In the genomic region with DNA sequence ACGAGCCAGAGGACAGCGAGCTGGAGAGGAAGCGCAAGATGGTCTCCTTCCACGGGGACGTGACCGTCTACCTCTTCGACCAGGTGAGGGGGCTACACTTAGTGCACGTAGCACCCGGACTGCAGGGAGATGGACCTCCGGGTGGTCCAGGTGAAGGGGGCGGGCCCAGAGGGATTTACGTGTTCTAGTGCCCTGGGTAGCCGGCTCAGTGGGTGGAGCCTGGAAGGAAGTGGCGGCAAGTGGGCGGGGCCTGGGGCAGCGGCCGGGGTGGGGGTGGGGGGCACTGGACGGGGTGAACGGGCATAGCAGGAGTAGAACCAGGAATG, we compare ENCODE assay signal across 8 mouse cellular contexts. TPM values are rescaled to one million over a fixed set of nuclear protein-coding genes. Genes with fewer than 3 reads are reported as not detected.
DNase-seq lines count a peak whose midpoint lies in the region; ATAC-seq lines count a peak whose summit lies in the region.

No protein-coding gene starts in this region.

- peak overlapping the region; percentile 82 for H3K27ac ChIP-seq in heart, embryonic 10.5 days
- H3K27ac ChIP-seq in hindbrain, embryonic 11.5 days (ENCODE audit: low read depth, low read length): no peak overlapping the region
- H3K27ac ChIP-seq in limb, embryonic 15.5 days: no peak overlapping the region
- no peak overlapping the region for H3K27ac ChIP-seq in neural tube, embryonic 12.5 days

- H3K27me3 ChIP-seq in heart, embryonic 10.5 days (ENCODE audit: insufficient read depth, poor library complexity, severe bottlenecking): peaks cover 79% of the 10 kb centered on the region
- peaks cover 29% of the 10 kb centered on the region for H3K27me3 ChIP-seq in hindbrain, embryonic 11.5 days (ENCODE audit: control insufficient read depth, insufficient read depth, low read length)
- peaks cover 19% of the 10 kb centered on the region for H3K27me3 ChIP-seq in limb, embryonic 15.5 days
- H3K27me3 ChIP-seq in neural tube, embryonic 12.5 days (replicated peaks): peaks cover 54% of the 10 kb centered on the region

- peaks cover 29% of the 10 kb centered on the region for H3K4me1 ChIP-seq in heart, embryonic 10.5 days
- H3K4me1 ChIP-seq in hindbrain, embryonic 11.5 days (replicated peaks; ENCODE audit: control insufficient read depth, insufficient read depth, low read length): peaks cover 9% of the 10 kb centered on the region
- peaks cover 31% of the 10 kb centered on the region for H3K4me1 ChIP-seq in limb, embryonic 15.5 days
- H3K4me1 ChIP-seq in neural tube, embryonic 12.5 days: peaks cover 21% of the 10 kb centered on the region

- H3K9ac ChIP-seq in hindbrain, embryonic 11.5 days (ENCODE audit: low read depth, low read length): peak overlapping the region; percentile 50
- H3K9ac ChIP-seq in limb, embryonic 15.5 days: peak overlapping the region; percentile 37
- H3K9ac ChIP-seq in neural tube, embryonic 12.5 days: peak overlapping the region; percentile 59

- intact Hi-C loops in heart, postnatal 14 days (cut with DNase I): no loop called here
- intact Hi-C loops in left cerebral cortex, postnatal 25 days (cut with DNase I): no loop called here

- no peak for ATAC-seq in hindbrain, embryonic 11.5 days (ENCODE audit: low FRiP score)
- no peak for ATAC-seq in limb, embryonic 15.5 days (ENCODE audit: insufficient number of reproducible peaks, low FRiP score, low TSS enrichment, low read depth)
- no peak for ATAC-seq in neural tube, embryonic 12.5 days (ENCODE audit: low FRiP score, low read depth)

- peaks cover 20% of the 10 kb centered on the region; the same call in 1 of the 2 replicates for H3K36me3 ChIP-seq in heart, embryonic 10.5 days
- 0 out of 2 replicates have a peak, but pooled peaks cover 5% of the 10 kb centered on the region for H3K36me3 ChIP-seq in hindbrain, embryonic 11.5 days (ENCODE audit: control insufficient read depth, insufficient read depth, low read length)
- H3K36me3 ChIP-seq in limb, embryonic 15.5 days: peaks cover 34% of the 10 kb centered on the region
- H3K36me3 ChIP-seq in neural tube, embryonic 12.5 days: peaks cover 68% of the 10 kb centered on the region

- WGBS in heart, embryonic 10.5 days: 1% methylated on average over 19 of the region's 19 CpGs
- 1% methylated on average over 19 of the region's 19 CpGs for WGBS in hindbrain, embryonic 11.5 days
- 3% methylated on average over 19 of the region's 19 CpGs for WGBS in limb, embryonic 15.5 days
- WGBS in neural tube, embryonic 12.5 days: 4% methylated on average over 19 of the region's 19 CpGs

- peak overlapping the region; percentile 63 for H3K4me2 ChIP-seq in hindbrain, embryonic 11.5 days (replicated peaks; ENCODE audit: low read depth, low read length)
- peak overlapping the region; percentile 86 for H3K4me2 ChIP-seq in limb, embryonic 15.5 days
- H3K4me2 ChIP-seq in neural tube, embryonic 12.5 days (replicated peaks): peak overlapping the region; percentile 70

- H3K4me3 ChIP-seq in heart, embryonic 10.5 days: peak overlapping the region; percentile 68
- H3K4me3 ChIP-seq in hindbrain, embryonic 11.5 days (ENCODE audit: low read depth, low read length): peak overlapping the region; percentile 33
- H3K4me3 ChIP-seq in limb, embryonic 15.5 days: peak overlapping the region; percentile 48
- peak overlapping the region; percentile 36 for H3K4me3 ChIP-seq in neural tube, embryonic 12.5 days

- no peaks in the 10 kb centered on the region for H3K9me3 ChIP-seq in heart, embryonic 10.5 days
- H3K9me3 ChIP-seq in hindbrain, embryonic 11.5 days (ENCODE audit: control insufficient read depth, low read length): no peaks in the 10 kb centered on the region
- H3K9me3 ChIP-seq in limb, embryonic 15.5 days: no peaks in the 10 kb centered on the region
- H3K9me3 ChIP-seq in neural tube, embryonic 12.5 days: no peaks in the 10 kb centered on the region

- DNase-seq in heart, embryonic 10.5 days (ENCODE audit: low spot score): no peak
- no peak for DNase-seq in heart, postnatal 14 days
- peak; percentile 55 for DNase-seq in R1 (ENCODE audit: low read depth, low spot score)
- peak; percentile 40 for DNase-seq in hindbrain, embryonic 11.5 days (ENCODE audit: low spot score)
- no peak for DNase-seq in left cerebral cortex, postnatal 25 days (ENCODE audit: low spot score in 2 of 2)
- no peak for DNase-seq in left cerebral cortex, adult 18-20 months (ENCODE audit: low spot score in 2 of 2)

RNA-seq across cellular contexts. Expression of gene Sult2b1, which starts 14.0 kb away (rescaled TPM):
- polyA plus RNA-seq in heart, embryonic 10.5 days (2016; fragmentation: Nextera tagmentation; extraction: Ambion mirVana): 0.46 and 0.79 TPM in 2 replicates
- total RNA-seq in heart, postnatal 14 days (2021): not detected
- 1.4 and 1.9 TPM in 2 replicates for polyA plus RNA-seq in hindbrain, embryonic 11.5 days (2014; fragmentation: Nextera tagmentation; extraction: Ambion mirVana)
- polyA plus RNA-seq in limb, embryonic 15.5 days (2015; fragmentation: Nextera tagmentation; extraction: Ambion mirVana): 82.1 and 91.0 TPM in 2 replicates
- 2.1 and 2.4 TPM in 2 replicates for polyA plus RNA-seq in neural tube, embryonic 12.5 days (2016; fragmentation: Nextera tagmentation; extraction: Ambion mirVana)
- 10 to 100 TPM in 1 of 2 experiments, 1 to 10 TPM in 1; 8.6 to 12.4 TPM for total RNA-seq in left cerebral cortex, postnatal 25 days (2021)
- total RNA-seq in left cerebral cortex, adult 18-20 months (2021): 10 to 100 TPM; 11.3 to 13.7 TPM

RNA-seq across cellular contexts. Expression of gene Lmtk3, which starts 14.9 kb away (rescaled TPM):
- 0.57 and 1.8 TPM in 2 replicates for polyA plus RNA-seq in heart, embryonic 10.5 days (2016; fragmentation: Nextera tagmentation; extraction: Ambion mirVana)
- under 1 TPM in 1 of 2 experiments, not detected in 1; 0.12 TPM for total RNA-seq in heart, postnatal 14 days (2021)
- polyA plus RNA-seq in hindbrain, embryonic 11.5 days (2014; fragmentation: Nextera tagmentation; extraction: Ambion mirVana): 6.3 and 9.1 TPM in 2 replicates
- polyA plus RNA-seq in limb, embryonic 15.5 days (2015; fragmentation: Nextera tagmentation; extraction: Ambion mirVana): 1.6 and 2.0 TPM in 2 replicates
- 10.9 and 14.1 TPM in 2 replicates for polyA plus RNA-seq in neural tube, embryonic 12.5 days (2016; fragmentation: Nextera tagmentation; extraction: Ambion mirVana)
- 100 to 1,000 TPM; 220 to 235 TPM for total RNA-seq in left cerebral cortex, postnatal 25 days (2021)
- total RNA-seq in left cerebral cortex, adult 18-20 months (2021): 100 to 1,000 TPM; 229 to 237 TPM

RNA-seq across cellular contexts. Expression of gene Cyth2, which starts 15.9 kb away (rescaled TPM):
- polyA plus RNA-seq in heart, embryonic 10.5 days (2016; fragmentation: Nextera tagmentation; extraction: Ambion mirVana): 99.1 and 124 TPM in 2 replicates
- total RNA-seq in heart, postnatal 14 days (2021): 10 to 100 TPM; 73.9 to 77.1 TPM
- 211 and 248 TPM in 2 replicates for polyA plus RNA-seq in hindbrain, embryonic 11.5 days (2014; fragmentation: Nextera tagmentation; extraction: Ambion mirVana)
- polyA plus RNA-seq in limb, embryonic 15.5 days (2015; fragmentation: Nextera tagmentation; extraction: Ambion mirVana): 87.9 and 98.8 TPM in 2 replicates
- polyA plus RNA-seq in neural tube, embryonic 12.5 days (2016; fragmentation: Nextera tagmentation; extraction: Ambion mirVana): 305 and 308 TPM in 2 replicates
- total RNA-seq in left cerebral cortex, postnatal 25 days (2021): 100 to 1,000 TPM; 204 to 210 TPM
- 100 to 1,000 TPM; 191 to 210 TPM for total RNA-seq in left cerebral cortex, adult 18-20 months (2021)

RNA-seq across cellular contexts. Expression of gene Kcnj14, which starts 26.1 kb away (rescaled TPM):
- 0.90 and 1.4 TPM in 2 replicates for polyA plus RNA-seq in heart, embryonic 10.5 days (2016; fragmentation: Nextera tagmentation; extraction: Ambion mirVana)
- under 1 TPM; 0.74 to 1.00 TPM for total RNA-seq in heart, postnatal 14 days (2021)
- 0.48 and 0.57 TPM in 2 replicates for polyA plus RNA-seq in hindbrain, embryonic 11.5 days (2014; fragmentation: Nextera tagmentation; extraction: Ambion mirVana)
- 1.4 and 1.5 TPM in 2 replicates for polyA plus RNA-seq in limb, embryonic 15.5 days (2015; fragmentation: Nextera tagmentation; extraction: Ambion mirVana)
- 0.86 and 0.87 TPM in 2 replicates for polyA plus RNA-seq in neural tube, embryonic 12.5 days (2016; fragmentation: Nextera tagmentation; extraction: Ambion mirVana)
- 1 to 10 TPM; 2.6 to 2.7 TPM for total RNA-seq in left cerebral cortex, postnatal 25 days (2021)
- 1 to 10 TPM; 2.2 to 2.6 TPM for total RNA-seq in left cerebral cortex, adult 18-20 months (2021)

RNA-seq across cellular contexts. Expression of gene Grwd1, which starts 32.3 kb away (rescaled TPM):
- 69.8 and 97.9 TPM in 2 replicates for polyA plus RNA-seq in heart, embryonic 10.5 days (2016; fragmentation: Nextera tagmentation; extraction: Ambion mirVana)
- 10 to 100 TPM in 1 of 2 experiments, 1 to 10 TPM in 1; 8.6 to 12.5 TPM for total RNA-seq in heart, postnatal 14 days (2021)
- polyA plus RNA-seq in hindbrain, embryonic 11.5 days (2014; fragmentation: Nextera tagmentation; extraction: Ambion mirVana): 56.7 and 66.0 TPM in 2 replicates
- polyA plus RNA-seq in limb, embryonic 15.5 days (2015; fragmentation: Nextera tagmentation; extraction: Ambion mirVana): 56.3 and 59.3 TPM in 2 replicates
- polyA plus RNA-seq in neural tube, embryonic 12.5 days (2016; fragmentation: Nextera tagmentation; extraction: Ambion mirVana): 48.3 and 50.7 TPM in 2 replicates
- 10 to 100 TPM; 21.0 to 23.2 TPM for total RNA-seq in left cerebral cortex, postnatal 25 days (2021)
- 10 to 100 TPM; 20.1 to 23.2 TPM for total RNA-seq in left cerebral cortex, adult 18-20 months (2021)

Comparison
In these comparisons a context has a peak if more than half of its experiments do, and no peak if none do; other contexts are left out.
1. DNase-seq: peak in R1 (single experiment) and hindbrain, embryonic 11.5 days (single experiment); none in heart, embryonic 10.5 days (single experiment), heart, postnatal 14 days (0 of 2), left cerebral cortex, postnatal 25 days (0 of 2) and left cerebral cortex, adult 18-20 months (0 of 2).
2. RNA of gene Sult2b1, which starts 14.0 kb away (polyA plus RNA-seq): 82.1 to 91.0 TPM in limb, embryonic 15.5 days; 2.1 to 2.4 TPM in neural tube, embryonic 12.5 days, 1.4 to 1.9 TPM in hindbrain, embryonic 11.5 days and 0.46 to 0.79 TPM in heart, embryonic 10.5 days; every median in the first group is over 10 times any median in the second.
3. Peak in every context shown above with its lines, with median percentiles within 50 percentile points of each other: H3K4me3 ChIP-seq, H3K4me2 ChIP-seq and H3K9ac ChIP-seq.